Mouse (Mus musculus) midbrain, embryonic 13.5 days (tissue): ENCODE data around the gene Lef1. TPM values are rescaled to one million over a fixed set of nuclear protein-coding genes. Genes with fewer than 3 reads are reported as not detected.

ENCODE experiments used
- ATAC-seq: fragments of 200-750 bp; cut with Nextera tagmentation; 2 replicates; pipeline ENCODE4 v1.8.0; 2017; ENCODE audit warnings: mild to moderate bottlenecking, moderate TSS enrichment, moderate library complexity
- H3K27ac ChIP-seq: fragments of 300-500 bp; sonication (generic); 2 replicates; pipeline ENCODE4 v1.5.1; 2015; ENCODE audit warnings: inconsistent platforms, mild to moderate bottlenecking, moderate library complexity
- H3K27me3 ChIP-seq: fragments of 300-500 bp; sonication (generic); 2 replicates; pipeline ENCODE4 v1.6.1; 2015; ENCODE audit warnings: mild to moderate bottlenecking, inconsistent platforms
- H3K36me3 ChIP-seq: fragments of 300-500 bp; sonication (generic); 2 replicates; pipeline ENCODE4 v1.6.1; 2015; ENCODE audit warnings: mild to moderate bottlenecking, inconsistent platforms
- H3K4me1 ChIP-seq: fragments of 300-500 bp; sonication (generic); replicated peaks from 2 replicates; pipeline ENCODE4 v1.6.1; 2015; ENCODE audit warnings: inconsistent platforms
- H3K4me2 ChIP-seq: fragments of 300-500 bp; sonication (generic); replicated peaks from 2 replicates; pipeline ENCODE4 v1.6.1; 2015; ENCODE audit warnings: moderate library complexity, mild to moderate bottlenecking, inconsistent platforms
- H3K4me3 ChIP-seq: fragments of 300-500 bp; sonication (generic); replicated peaks from 2 replicates; pipeline ENCODE4 v1.5.1; 2015; ENCODE audit warnings: mild to moderate bottlenecking, inconsistent platforms
- H3K9ac ChIP-seq: fragments of 300-500 bp; sonication (generic); replicated peaks from 2 replicates; pipeline ENCODE4 v1.6.1; 2015; ENCODE audit warnings: mild to moderate bottlenecking, inconsistent platforms
- H3K9me3 ChIP-seq: fragments of 300-500 bp; sonication (generic); 2 replicates; pipeline ENCODE4 v1.6.1; 2016; ENCODE audit warnings: mild to moderate bottlenecking, inconsistent platforms
- WGBS: fragments of 180-500 bp; shearing (Covaris S2); methylation state at CpG from one replicate; pipeline ENCODE4 v1.1.7; 2015; 5-methylcytosine and 5-hydroxymethylcytosine counted together
- polyA plus RNA-seq: library from polyadenylated mRNA; unstranded; fragments of >200 nt; fragmentation: Nextera tagmentation; extraction: Ambion mirVana; gene quantifications from 2 replicates; pipeline ENCODE4 v1.2.1, GENCODE M21; 2015

Lef1 gene
- polyA plus RNA-seq, 1 experiment from 2014 or later: 86.0 TPM

GRCm38 (mm10) chr3:131109066-131109685 is 1.1 kb upstream of the Lef1 start:
- Histone ChIP-seq H3K36me3 (no peaks in the 10 kb centered on the region), H3K27me3 (peaks cover 29% of the 10 kb centered on the region), H3K9me3 (no peaks in the 10 kb centered on the region), H3K27ac (peak overlapping the region; percentile 90), H3K4me3 (peak overlapping the region; percentile 73), H3K9ac (peak overlapping the region; percentile 89), H3K4me2 (peak overlapping the region; percentile 76), H3K4me1 (peaks cover 80% of the 10 kb centered on the region)
- no peak for ATAC-seq
- WGBS: 1% methylated on average over 15 of the region's 15 CpGs

GRCm38 (mm10) chr3:131109686-131110070 is 593 bp upstream of the Lef1 start:
- H3K4me3 ChIP-seq: peak overlapping the region; percentile 73
- no peaks in the 10 kb centered on the region for H3K36me3 ChIP-seq
- H3K27me3 ChIP-seq: peaks cover 27% of the 10 kb centered on the region
- 1% methylated on average over 13 of the region's 14 CpGs for WGBS
- peak overlapping the region; percentile 89 for H3K9ac ChIP-seq
- H3K27ac ChIP-seq: peak overlapping the region; percentile 90
- H3K9me3 ChIP-seq: no peaks in the 10 kb centered on the region
- peak overlapping the region; percentile 76 for H3K4me2 ChIP-seq
- H3K4me1 ChIP-seq: peaks cover 83% of the 10 kb centered on the region
- no peak; the same call in 1 of the 2 replicates for ATAC-seq

- H3K27me3 ChIP-seq: peaks cover 18% of the 10 kb centered on the region
- peak; percentile 29 for ATAC-seq
- H3K9ac ChIP-seq: peak overlapping the region; percentile 89
- peak overlapping the region; percentile 73 for H3K4me3 ChIP-seq
- WGBS: under 1% methylated on average over 59 of the region's 59 CpGs
- H3K36me3 ChIP-seq: peaks cover 6% of the 10 kb centered on the region
- H3K27ac ChIP-seq: peak overlapping the region; percentile 90
- H3K9me3 ChIP-seq: no peaks in the 10 kb centered on the region
- peak overlapping the region; percentile 76 for H3K4me2 ChIP-seq
- H3K4me1 ChIP-seq: peaks cover 81% of the 10 kb centered on the region
These were observed 1.0 kb downstream of the Lef1 start for GRCm38 (mm10) chr3:131111151-131111850.

- peak overlapping the region; percentile 73 for H3K4me3 ChIP-seq
- H3K4me1 ChIP-seq: peaks cover 79% of the 10 kb centered on the region
- H3K36me3 ChIP-seq: peaks cover 8% of the 10 kb centered on the region
- peak overlapping the region; percentile 90 for H3K27ac ChIP-seq
- H3K9ac ChIP-seq: peak overlapping the region; percentile 89
- peak overlapping the region; percentile 76 for H3K4me2 ChIP-seq
- H3K27me3 ChIP-seq: peaks cover 11% of the 10 kb centered on the region
- H3K9me3 ChIP-seq: no peaks in the 10 kb centered on the region
- peak; percentile 31 for ATAC-seq
- WGBS: under 1% methylated on average over 69 of the region's 69 CpGs
These were observed 1.7 kb downstream of the Lef1 start for GRCm38 (mm10) chr3:131111851-131112572.

GRCm38 (mm10) chr3:131112573-131112955 is 2.3 kb downstream of the Lef1 start:
- ATAC-seq: no peak
- peaks cover 79% of the 10 kb centered on the region for H3K4me1 ChIP-seq
- H3K4me2 ChIP-seq: peak overlapping the region; percentile 76
- H3K9me3 ChIP-seq: no peaks in the 10 kb centered on the region
- peaks cover 8% of the 10 kb centered on the region for H3K36me3 ChIP-seq
- H3K27me3 ChIP-seq: peaks cover 8% of the 10 kb centered on the region
- peak overlapping the region; percentile 90; the same call in 1 of the 2 replicates for H3K27ac ChIP-seq
- peak overlapping the region; percentile 89 for H3K9ac ChIP-seq
- H3K4me3 ChIP-seq: peak overlapping the region; percentile 73
- 0% methylated on average over 7 of the region's 7 CpGs for WGBS

- peak overlapping the region; percentile 89 for H3K9ac ChIP-seq
- ATAC-seq: no peak
- peak overlapping the region; percentile 76 for H3K4me2 ChIP-seq
These were observed 2.8 kb downstream of the Lef1 start for GRCm38 (mm10) chr3:131113029-131113428.

GRCm38 (mm10) chr3:131116116-131116515 is 5.8 kb downstream of the Lef1 start:
- H3K9ac ChIP-seq: no peak overlapping the region
- no peaks in the 10 kb centered on the region for H3K27me3 ChIP-seq
- no peak for ATAC-seq
- no peaks in the 10 kb centered on the region for H3K9me3 ChIP-seq
- WGBS: 92% methylated on average over 13 of the region's 13 CpGs
- peaks cover 15% of the 10 kb centered on the region for H3K36me3 ChIP-seq
- no peak overlapping the region for H3K27ac ChIP-seq
- peak overlapping the region; percentile 27 for H3K4me3 ChIP-seq
- H3K4me1 ChIP-seq: peaks cover 63% of the 10 kb centered on the region
- H3K4me2 ChIP-seq: peak overlapping the region; percentile 43

More at GRCm38 (mm10) chr3:131113029-131113428, 2.8 kb downstream of the Lef1 start:
- WGBS: 3% methylated on average over 13 of the region's 13 CpGs
- Histone ChIP-seq H3K4me1 (peaks cover 78% of the 10 kb centered on the region), H3K4me3 (peak overlapping the region; percentile 73), H3K27me3 (peaks cover 8% of the 10 kb centered on the region), H3K27ac (0 out of 2 replicates have a peak overlapping the region, but pooled peaks have one; percentile 90), H3K36me3 (peaks cover 8% of the 10 kb centered on the region), H3K9me3 (no peaks in the 10 kb centered on the region)

GRCm38 (mm10) chr3:131117352-131117751 is 7.1 kb downstream of the Lef1 start:
- H3K36me3 ChIP-seq: peaks cover 27% of the 10 kb centered on the region
- H3K4me3 ChIP-seq: 0 out of 2 replicates have a peak overlapping the region, but pooled peaks have one; percentile 3
- ATAC-seq: no peak
- H3K4me2 ChIP-seq: peak overlapping the region; percentile 28
- no peaks in the 10 kb centered on the region for H3K27me3 ChIP-seq
- H3K9ac ChIP-seq: no peak overlapping the region
- no peaks in the 10 kb centered on the region for H3K9me3 ChIP-seq
- H3K27ac ChIP-seq: no peak overlapping the region
- H3K4me1 ChIP-seq: peaks cover 54% of the 10 kb centered on the region
- 93% methylated on average over 15 of the region's 15 CpGs for WGBS

GRCm38 (mm10) chr3:131117883-131118282 is 7.6 kb downstream of the Lef1 start:
- 76% methylated on average over 3 of the region's 3 CpGs for WGBS
- Histone ChIP-seq H3K36me3 (peaks cover 31% of the 10 kb centered on the region), H3K27me3 (no peaks in the 10 kb centered on the region), H3K4me3 (no peak overlapping the region), H3K4me1 (peaks cover 49% of the 10 kb centered on the region), H3K9ac (no peak overlapping the region), H3K27ac (no peak overlapping the region), H3K4me2 (peak overlapping the region; percentile 28), H3K9me3 (no peaks in the 10 kb centered on the region)
- no peak for ATAC-seq

GRCm38 (mm10) chr3:131119435-131119834 is 9.2 kb downstream of the Lef1 start:
- no peak for ATAC-seq

GRCm38 (mm10) chr3:131123501-131123900 is 13.2 kb downstream of the Lef1 start:
- Histone ChIP-seq H3K4me3 (no peak overlapping the region), H3K27me3 (no peaks in the 10 kb centered on the region), H3K4me2 (no peak overlapping the region), H3K9ac (no peak overlapping the region), H3K36me3 (peaks cover 47% of the 10 kb centered on the region), H3K4me1 (peaks cover 3% of the 10 kb centered on the region; the same call in 1 of the 2 replicates), H3K27ac (no peak overlapping the region), H3K9me3 (no peaks in the 10 kb centered on the region)
- WGBS: 92% methylated on average over 6 of the region's 6 CpGs
- no peak for ATAC-seq

More at GRCm38 (mm10) chr3:131119435-131119834, 9.2 kb downstream of the Lef1 start:
- Histone ChIP-seq H3K4me2 (0 out of 2 replicates have a peak overlapping the region, but pooled peaks have one; percentile 5), H3K9ac (no peak overlapping the region), H3K27ac (no peak overlapping the region), H3K36me3 (peaks cover 39% of the 10 kb centered on the region), H3K27me3 (no peaks in the 10 kb centered on the region), H3K9me3 (no peaks in the 10 kb centered on the region), H3K4me3 (no peak overlapping the region), H3K4me1 (peaks cover 36% of the 10 kb centered on the region)
- 87% methylated on average over 10 of the region's 10 CpGs for WGBS

GRCm38 (mm10) chr3:131125873-131126272 is 15.6 kb downstream of the Lef1 start:
- no peak for ATAC-seq
- Histone ChIP-seq H3K4me3 (no peak overlapping the region), H3K27me3 (no peaks in the 10 kb centered on the region), H3K9me3 (no peaks in the 10 kb centered on the region), H3K4me1 (no peaks in the 10 kb centered on the region), H3K9ac (no peak overlapping the region), H3K4me2 (no peak overlapping the region), H3K36me3 (peaks cover 44% of the 10 kb centered on the region), H3K27ac (no peak overlapping the region)
- 95% methylated on average over 13 of the region's 13 CpGs for WGBS
